Mouse (Mus musculus): ENCODE results near the gene Fbp1. TPM values are rescaled to one million over a fixed set of nuclear protein-coding genes. Genes with fewer than 3 reads are reported as not detected.

Fbp1 gene
- polyA plus RNA-seq, 1 experiment from 2014 or later = not detected

GRCm38 (mm10) chr13:62893044-62893842, 5.2 kb upstream of the Fbp1 start:
- ATAC-seq (no peak), DNase-seq (ENCODE audit: low spot score) (no peak)
- peaks cover 9% of the 10 kb centered on the region for H3K27me3 ChIP-seq (replicated peaks; ENCODE audit: control insufficient read depth, insufficient read depth, low read length)
- no peaks in the 10 kb centered on the region for H3K36me3 ChIP-seq (ENCODE audit: control insufficient read depth, insufficient read depth, low read length)
- no peak overlapping the region for H3K27ac ChIP-seq (ENCODE audit: low read depth, low read length)
- 86% methylated on average over 9 of the region's 9 CpGs for WGBS
- H3K4me1 ChIP-seq (ENCODE audit: control insufficient read depth, insufficient read depth, low read length) = no peaks in the 10 kb centered on the region
- H3K4me2 ChIP-seq (ENCODE audit: low read length) = no peak overlapping the region
- H3K4me3 ChIP-seq (ENCODE audit: low read depth, low read length) = no peak overlapping the region
- H3K9ac ChIP-seq (ENCODE audit: low read length) = no peak overlapping the region
- no peaks in the 10 kb centered on the region for H3K9me3 ChIP-seq (replicated peaks; ENCODE audit: control insufficient read depth, low read length)

- Histone ChIP-seq H3K9ac (ENCODE audit: low read length) (no peak overlapping the region), H3K4me3 (ENCODE audit: low read depth, low read length) (no peak overlapping the region), H3K36me3 (ENCODE audit: control insufficient read depth, insufficient read depth, low read length) (no peaks in the 10 kb centered on the region), H3K9me3 (replicated peaks; ENCODE audit: control insufficient read depth, low read length) (no peaks in the 10 kb centered on the region), H3K27ac (ENCODE audit: low read depth, low read length) (no peak overlapping the region), H3K27me3 (replicated peaks; ENCODE audit: control insufficient read depth, insufficient read depth, low read length) (peaks cover 16% of the 10 kb centered on the region), H3K4me1 (ENCODE audit: control insufficient read depth, insufficient read depth, low read length) (no peaks in the 10 kb centered on the region), H3K4me2 (ENCODE audit: low read length) (no peak overlapping the region)
- no peak for ATAC-seq
- no peak for DNase-seq (ENCODE audit: low spot score)
- WGBS = 80% methylated on average over 2 of the region's 2 CpGs
These were observed 1.2 kb upstream of the Fbp1 start for GRCm38 (mm10) chr13:62889311-62889710.

DNA sequence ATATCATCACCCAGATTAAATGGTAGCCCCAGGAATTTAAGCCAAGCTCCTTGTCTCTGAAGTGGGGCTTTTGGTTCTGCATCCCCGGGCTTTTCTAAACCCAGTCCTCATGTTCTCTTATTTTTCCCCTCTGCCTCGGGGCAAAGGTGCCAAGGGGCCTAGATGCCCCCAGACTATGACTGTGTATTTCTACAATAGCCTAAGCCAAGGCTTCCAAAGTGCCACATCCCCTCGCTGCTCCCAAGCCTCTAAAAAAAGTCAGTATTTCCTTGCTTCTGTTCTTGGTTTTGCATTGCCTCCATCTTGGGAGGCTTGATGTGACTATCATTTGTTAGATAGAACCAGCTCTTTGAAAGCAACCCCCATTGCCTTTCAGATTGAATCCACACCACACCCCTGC, 3.5 kb downstream of the Fbp1 start:
- Histone ChIP-seq H3K27ac (ENCODE audit: low read depth, low read length) (no peak overlapping the region), H3K4me1 (ENCODE audit: control insufficient read depth, insufficient read depth, low read length) (no peaks in the 10 kb centered on the region), H3K9me3 (replicated peaks; ENCODE audit: control insufficient read depth, low read length) (no peaks in the 10 kb centered on the region), H3K9ac (ENCODE audit: low read length) (no peak overlapping the region), H3K27me3 (replicated peaks; ENCODE audit: control insufficient read depth, insufficient read depth, low read length) (peaks cover 16% of the 10 kb centered on the region), H3K4me3 (ENCODE audit: low read depth, low read length) (no peak overlapping the region), H3K4me2 (ENCODE audit: low read length) (no peak overlapping the region), H3K36me3 (ENCODE audit: control insufficient read depth, insufficient read depth, low read length) (no peaks in the 10 kb centered on the region)
- 86% methylated on average over 3 of the region's 3 CpGs for WGBS
- ATAC-seq (no peak), DNase-seq (ENCODE audit: low spot score) (no peak)

GRCm38 (mm10) chr13:62883925-62884324, 4.2 kb downstream of the Fbp1 start:
- Histone ChIP-seq H3K9me3 (replicated peaks; ENCODE audit: control insufficient read depth, low read length) (no peaks in the 10 kb centered on the region), H3K36me3 (ENCODE audit: control insufficient read depth, insufficient read depth, low read length) (no peaks in the 10 kb centered on the region), H3K4me3 (ENCODE audit: low read depth, low read length) (no peak overlapping the region), H3K27me3 (replicated peaks; ENCODE audit: control insufficient read depth, insufficient read depth, low read length) (peaks cover 11% of the 10 kb centered on the region), H3K4me1 (ENCODE audit: control insufficient read depth, insufficient read depth, low read length) (no peaks in the 10 kb centered on the region), H3K4me2 (ENCODE audit: low read length) (no peak overlapping the region), H3K27ac (ENCODE audit: low read depth, low read length) (no peak overlapping the region), H3K9ac (ENCODE audit: low read length) (no peak overlapping the region)
- DNase-seq (ENCODE audit: low spot score) = no peak
- whole genome bisulfite sequencing = 92% methylated on average over 9 of the region's 9 CpGs
- no peak for ATAC-seq

DNA sequence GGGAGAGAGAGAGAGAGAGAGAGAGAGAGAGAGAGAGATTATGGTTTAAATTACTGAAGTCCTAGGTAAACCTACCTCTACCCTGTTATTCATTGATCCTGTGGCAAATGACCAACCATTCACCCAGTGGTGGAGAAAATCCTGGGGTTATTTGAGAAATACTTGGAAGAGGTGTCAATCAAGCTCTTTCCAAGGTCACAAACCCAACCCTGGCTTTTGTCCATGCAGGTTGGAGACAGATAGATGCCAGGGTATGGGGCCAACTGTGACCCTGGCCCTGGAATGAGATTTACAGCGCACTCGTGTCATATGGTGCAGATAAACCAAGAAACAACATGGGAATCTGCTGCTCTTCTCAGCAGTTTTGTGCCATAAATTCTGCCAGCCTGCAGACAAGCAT, 4.6 kb downstream of the Fbp1 start:
- no peak overlapping the region for H3K9ac ChIP-seq (ENCODE audit: low read length)
- peaks cover 9% of the 10 kb centered on the region for H3K27me3 ChIP-seq (replicated peaks; ENCODE audit: control insufficient read depth, insufficient read depth, low read length)
- ATAC-seq = no peak
- DNase-seq (ENCODE audit: low spot score) = no peak
- no peak overlapping the region for H3K27ac ChIP-seq (ENCODE audit: low read depth, low read length)
- no peaks in the 10 kb centered on the region for H3K9me3 ChIP-seq (replicated peaks; ENCODE audit: control insufficient read depth, low read length)
- H3K36me3 ChIP-seq (ENCODE audit: control insufficient read depth, insufficient read depth, low read length) = no peaks in the 10 kb centered on the region
- WGBS = 71% methylated on average over 2 of the region's 2 CpGs
- H3K4me1 ChIP-seq (ENCODE audit: control insufficient read depth, insufficient read depth, low read length) = no peaks in the 10 kb centered on the region
- no peak overlapping the region for H3K4me2 ChIP-seq (ENCODE audit: low read length)
- no peak overlapping the region for H3K4me3 ChIP-seq (ENCODE audit: low read depth, low read length)

- 83% methylated on average over 5 of the region's 5 CpGs for WGBS
- Histone ChIP-seq H3K27me3 (replicated peaks; ENCODE audit: control insufficient read depth, insufficient read depth, low read length) (peaks cover 4% of the 10 kb centered on the region; the same call in 1 of the 2 replicates), H3K4me3 (ENCODE audit: low read depth, low read length) (no peak overlapping the region), H3K9ac (ENCODE audit: low read length) (no peak overlapping the region), H3K4me2 (ENCODE audit: low read length) (no peak overlapping the region), H3K27ac (ENCODE audit: low read depth, low read length) (no peak overlapping the region), H3K9me3 (replicated peaks; ENCODE audit: control insufficient read depth, low read length) (no peaks in the 10 kb centered on the region), H3K36me3 (ENCODE audit: control insufficient read depth, insufficient read depth, low read length) (no peaks in the 10 kb centered on the region), H3K4me1 (ENCODE audit: control insufficient read depth, insufficient read depth, low read length) (no peaks in the 10 kb centered on the region)
- ATAC-seq = no peak
- no peak for DNase-seq (ENCODE audit: low spot score)
These were observed 5.2 kb downstream of the Fbp1 start for GRCm38 (mm10) chr13:62882856-62883255.

DNA sequence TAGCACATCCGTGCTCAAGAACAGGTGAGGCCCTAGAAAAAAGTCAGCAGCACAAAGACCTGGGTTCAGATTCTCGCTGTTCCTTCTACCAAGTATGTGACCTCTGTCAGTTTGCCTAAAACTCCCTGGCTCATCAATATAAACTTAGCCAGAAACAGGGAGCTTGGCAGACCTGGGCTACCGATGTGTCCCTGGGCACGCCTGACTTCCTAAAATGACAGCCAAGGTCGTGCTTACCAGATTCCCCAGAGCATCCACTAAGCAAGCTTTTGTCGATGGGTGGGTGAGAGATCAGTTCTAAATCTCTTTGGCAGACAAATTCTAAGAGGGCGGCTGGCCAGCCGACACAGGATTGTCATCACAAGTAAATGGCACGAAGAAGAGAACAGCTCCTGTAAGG, 6.7 kb downstream of the Fbp1 start:
- DNase-seq (ENCODE audit: low spot score) (no peak), ATAC-seq (no peak)
- Histone ChIP-seq H3K36me3 (ENCODE audit: control insufficient read depth, insufficient read depth, low read length) (no peaks in the 10 kb centered on the region), H3K27ac (ENCODE audit: low read depth, low read length) (no peak overlapping the region), H3K4me2 (ENCODE audit: low read length) (no peak overlapping the region), H3K9ac (ENCODE audit: low read length) (no peak overlapping the region), H3K27me3 (replicated peaks; ENCODE audit: control insufficient read depth, insufficient read depth, low read length) (no peaks in the 10 kb centered on the region), H3K4me1 (ENCODE audit: control insufficient read depth, insufficient read depth, low read length) (no peaks in the 10 kb centered on the region), H3K9me3 (replicated peaks; ENCODE audit: control insufficient read depth, low read length) (no peaks in the 10 kb centered on the region), H3K4me3 (ENCODE audit: low read depth, low read length) (no peak overlapping the region)
- 85% methylated on average over 9 of the region's 9 CpGs for WGBS

DNA sequence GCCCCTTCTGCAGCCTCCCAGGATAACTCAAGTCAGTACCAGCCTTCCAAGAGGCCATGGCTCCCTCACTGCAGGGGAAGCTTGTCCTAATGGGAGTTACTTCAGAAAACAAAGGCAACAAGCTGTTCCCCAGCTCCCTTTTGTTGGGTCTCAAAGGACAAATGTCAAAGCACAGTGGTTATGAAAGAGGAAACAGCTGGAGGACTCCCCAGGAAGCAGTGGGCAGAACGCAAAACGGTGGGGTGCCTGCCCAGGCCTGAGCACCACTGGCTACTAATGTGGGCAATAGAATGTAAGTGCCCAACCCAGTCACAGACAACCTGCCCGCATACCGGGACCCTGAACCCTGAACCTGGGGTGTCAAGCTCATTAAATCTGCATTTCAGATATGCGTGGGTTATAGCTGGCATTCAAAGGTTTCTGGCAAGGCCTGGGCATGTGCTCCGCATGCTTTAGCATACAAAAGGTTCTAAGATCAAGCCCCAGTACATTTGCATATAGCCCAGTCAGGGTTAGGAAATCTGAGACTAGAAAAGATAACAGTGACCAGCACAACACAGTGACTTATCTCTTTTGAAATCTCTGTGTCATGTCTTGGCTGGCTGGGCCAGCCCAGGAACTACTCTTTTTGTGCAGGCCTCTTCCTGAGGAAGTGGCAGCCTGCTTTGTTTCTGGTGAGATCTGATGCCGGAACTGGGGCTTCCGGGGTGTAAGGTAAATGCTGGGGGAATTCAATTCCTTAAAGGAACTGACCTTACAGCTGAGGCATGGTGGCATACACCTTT, 8.1 kb downstream of the Fbp1 start:
- DNase-seq (ENCODE audit: low spot score) (no peak), ATAC-seq (no peak)
- Histone ChIP-seq H3K4me1 (ENCODE audit: control insufficient read depth, insufficient read depth, low read length) (no peaks in the 10 kb centered on the region), H3K36me3 (ENCODE audit: control insufficient read depth, insufficient read depth, low read length) (no peaks in the 10 kb centered on the region), H3K9ac (ENCODE audit: low read length) (no peak overlapping the region), H3K27ac (ENCODE audit: low read depth, low read length) (no peak overlapping the region), H3K4me2 (ENCODE audit: low read length) (no peak overlapping the region), H3K27me3 (replicated peaks; ENCODE audit: control insufficient read depth, insufficient read depth, low read length) (no peaks in the 10 kb centered on the region), H3K4me3 (ENCODE audit: low read depth, low read length) (no peak overlapping the region), H3K9me3 (replicated peaks; ENCODE audit: control insufficient read depth, low read length) (no peaks in the 10 kb centered on the region)
- 21% methylated on average over 8 of the region's 8 CpGs for WGBS

GRCm38 (mm10) chr13:62879411-62879810, 8.7 kb downstream of the Fbp1 start:
- no peak overlapping the region for H3K9ac ChIP-seq (ENCODE audit: low read length)
- DNase-seq (ENCODE audit: low spot score) (no peak), ATAC-seq (no peak)
- no peaks in the 10 kb centered on the region for H3K4me1 ChIP-seq (ENCODE audit: control insufficient read depth, insufficient read depth, low read length)
- H3K4me2 ChIP-seq (ENCODE audit: low read length) = no peak overlapping the region
- no peaks in the 10 kb centered on the region for H3K27me3 ChIP-seq (replicated peaks; ENCODE audit: control insufficient read depth, insufficient read depth, low read length)
- no peak overlapping the region for H3K27ac ChIP-seq (ENCODE audit: low read depth, low read length)
- H3K9me3 ChIP-seq (replicated peaks; ENCODE audit: control insufficient read depth, low read length) = no peaks in the 10 kb centered on the region
- no peak overlapping the region for H3K4me3 ChIP-seq (ENCODE audit: low read depth, low read length)
- WGBS = 16% methylated on average over 6 of the region's 6 CpGs
- H3K36me3 ChIP-seq (ENCODE audit: control insufficient read depth, insufficient read depth, low read length) = no peaks in the 10 kb centered on the region
